Mouse (Mus musculus): ENCODE data around the gene Foxred2.

DNA sequence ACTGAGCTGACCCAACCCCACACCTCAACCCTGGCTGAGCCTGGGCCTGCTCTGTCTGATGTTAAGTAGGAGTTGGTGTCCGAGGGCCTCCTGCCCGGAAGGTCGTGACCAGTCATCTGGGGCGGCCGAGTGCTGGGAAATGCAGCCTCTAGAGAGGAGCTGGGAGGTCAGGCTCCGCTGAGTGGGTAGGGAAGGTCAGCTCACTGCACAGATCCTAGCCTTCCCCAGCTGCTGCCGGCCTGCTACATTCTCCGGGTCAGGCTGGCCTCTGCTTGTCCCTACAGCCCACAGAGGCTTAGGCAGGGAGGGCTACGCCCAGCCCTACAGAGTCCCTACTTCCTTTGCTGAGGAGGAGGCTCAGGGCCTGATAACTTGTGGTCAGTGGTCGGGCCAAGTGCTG is 50.0 kb downstream of the Foxred2 start:
- no peak for TF ChIP-seq CTCF (IDR thresholded peaks at IDR 0.05)
- no peak for TF ChIP-seq POLR2A (IDR thresholded peaks at IDR 0.05; ENCODE audit: insufficient read depth, low read depth, low read length)
